Mouse (Mus musculus) fibroblast of lung, adult 2 months (primary cell): ENCODE data around the gene Arl13b.

Source experiments
- DNase-seq: peaks from one replicate; pipeline ENCODE4 v3.0.0-alpha.2; 2011; ENCODE audit warnings: low read depth

The Arl13b gene

DNA sequence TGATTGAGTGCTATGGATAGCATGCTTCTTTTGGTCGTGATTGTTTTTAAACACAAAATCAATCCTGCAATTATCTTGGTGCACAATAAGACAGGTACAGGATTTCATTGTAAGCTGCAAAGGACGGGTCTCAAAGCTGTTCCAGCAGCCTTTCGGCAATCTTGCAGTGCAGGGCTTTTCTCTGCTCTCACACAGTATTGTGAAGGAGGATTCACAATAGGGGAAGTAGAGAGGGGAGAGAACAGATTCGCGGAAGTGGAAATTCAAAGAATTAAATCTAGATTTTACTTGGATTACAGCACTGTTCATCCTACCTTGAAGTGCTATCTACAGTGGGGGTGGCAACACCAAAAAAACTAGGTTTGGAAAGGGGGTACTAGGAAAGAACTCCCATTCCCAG is 33.0 kb downstream of the Arl13b start:
- no peak for DNase-seq

GRCm38 (mm10) chr16:62810855-62811254 is 36.0 kb downstream of the Arl13b start:
- no peak for DNase-seq

GRCm38 (mm10) chr16:62807249-62807979 is 39.4 kb downstream of the Arl13b start:
- no peak for DNase-seq

DNA sequence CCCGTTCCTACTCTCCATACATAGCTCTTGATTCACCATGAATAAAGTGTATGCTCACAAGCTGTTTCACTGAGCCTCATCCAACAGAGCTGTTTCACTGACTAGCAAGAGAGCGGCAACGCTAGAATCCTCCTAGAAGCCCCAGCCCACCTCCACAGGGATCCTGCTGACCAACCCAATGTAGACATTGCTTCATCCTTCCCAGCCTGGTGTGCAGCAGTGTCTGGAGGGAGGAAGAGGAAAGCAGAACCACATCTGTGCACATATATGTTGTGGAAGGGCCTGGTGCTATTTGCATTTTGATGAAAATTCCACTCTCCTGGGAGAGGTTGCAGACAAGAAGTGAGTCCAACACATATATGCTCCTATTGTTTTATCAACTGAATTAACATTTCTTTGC is 42.2 kb downstream of the Arl13b start:
- DNase-seq, result no peak

GRCm38 (mm10) chr16:62799839-62800238 is 47.0 kb downstream of the Arl13b start:
- no peak for DNase-seq

DNA sequence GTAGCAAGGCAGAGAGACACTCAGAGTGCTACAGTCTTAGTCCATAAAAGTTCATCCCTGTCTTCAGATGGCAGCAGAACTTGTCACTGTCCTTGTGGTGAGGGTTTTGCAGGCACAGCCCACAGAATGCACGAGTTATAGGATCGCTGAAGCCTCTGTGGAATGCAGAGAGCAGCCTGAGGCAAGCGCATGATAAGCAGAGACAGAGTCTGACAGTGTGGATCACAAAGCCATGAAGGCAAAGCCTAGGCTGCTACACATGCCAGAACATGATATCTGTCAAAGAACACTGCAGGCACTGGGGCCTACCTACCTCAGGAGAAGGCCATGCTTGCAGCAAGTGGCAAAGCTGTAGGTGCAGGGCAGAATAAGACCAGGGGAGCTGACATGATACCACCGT is 47.4 kb downstream of the Arl13b start:
- DNase-seq, result no peak

GRCm38 (mm10) chr16:62798808-62799207 is 48.0 kb downstream of the Arl13b start:
- no peak for DNase-seq

- DNase-seq, result no peak
Measured at GRCm38 (mm10) chr16:62796608-62797007, 50.2 kb downstream of the Arl13b start.

- peak; percentile 92 for DNase-seq
Measured at GRCm38 (mm10) chr16:62786621-62787331, 60.1 kb downstream of the Arl13b start, which contains the start of gene Nsun3. TSS of gene Nsun3 (minus strand) at chr16:62786818.

- DNase-seq, result no peak
Measured at GRCm38 (mm10) chr16:62782229-62782628, 64.6 kb downstream of the Arl13b start.

- no peak for DNase-seq
Measured at GRCm38 (mm10) chr16:62778282-62778681, 68.6 kb downstream of the Arl13b start.

GRCm38 (mm10) chr16:62776034-62776433 is 70.8 kb downstream of the Arl13b start:
- no peak for DNase-seq

GRCm38 (mm10) chr16:62773462-62773861 is 73.4 kb downstream of the Arl13b start:
- no peak for DNase-seq

DNA sequence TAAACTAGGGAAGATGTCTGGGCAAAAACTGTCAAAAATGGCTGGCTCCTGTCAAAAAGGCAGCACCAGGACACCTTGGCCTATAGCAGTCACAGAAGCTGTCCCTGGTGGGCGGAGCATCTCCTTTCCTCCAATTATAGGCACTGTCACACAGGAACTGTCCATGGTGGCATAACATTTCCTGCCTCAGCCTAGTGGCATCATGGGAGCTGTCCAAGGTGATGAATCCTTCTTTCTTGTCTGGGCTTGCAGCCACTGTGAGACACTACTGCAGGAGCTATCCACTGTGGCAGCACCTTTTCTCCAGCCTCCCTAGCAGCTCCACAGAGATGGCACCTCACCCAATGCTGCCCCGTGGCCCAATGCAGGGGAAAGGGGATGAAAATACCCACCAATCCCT is 88.5 kb downstream of the Arl13b start:
- DNase-seq, result no peak

DNA sequence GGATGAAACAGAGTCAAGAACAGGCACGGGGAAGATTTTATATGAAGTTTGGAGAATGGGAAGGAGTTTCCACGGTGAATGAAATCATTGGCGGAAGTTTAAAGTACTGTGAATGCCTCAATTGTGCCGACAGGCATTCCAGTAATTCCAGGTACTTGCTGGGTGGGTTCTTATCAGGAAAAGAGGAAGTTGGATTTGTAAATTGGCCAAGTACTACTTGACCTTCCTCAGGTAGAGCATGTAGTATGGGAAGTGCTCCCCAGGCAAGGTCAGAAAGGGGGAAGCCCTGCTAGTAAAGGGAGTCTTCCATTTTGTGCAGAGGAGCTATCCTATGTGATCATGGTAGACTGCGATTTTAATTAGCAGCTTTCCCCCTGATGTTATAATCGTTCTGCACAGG is 91.5 kb downstream of the Arl13b start:
- no peak for DNase-seq

- DNase-seq, result no peak
Measured at GRCm38 (mm10) chr16:62753597-62753996, 93.2 kb downstream of the Arl13b start.

- DNase-seq, result no peak
Measured at GRCm38 (mm10) chr16:62753079-62753478, 93.8 kb downstream of the Arl13b start.

GRCm38 (mm10) chr16:62745875-62746274 is 101.0 kb downstream of the Arl13b start:
- DNase-seq, result no peak
